Mouse (Mus musculus) limb, embryonic 14.5 days (tissue): ENCODE measurements around the gene Slc25a11. TPM values are rescaled to one million over a fixed set of nuclear protein-coding genes. Genes with fewer than 3 reads are reported as not detected.
A peak's percentile ranks its signal among the peaks of the same experiment; 100 is the strongest.

Source experiments
- ATAC-seq: fragments of 200-750 bp; cut with Nextera tagmentation; 2 replicates; pipeline ENCODE4 v1.8.0; 2017; ENCODE audit warnings: low read depth, moderate number of reproducible peaks, moderate TSS enrichment; ENCODE audit not compliant: low FRiP score
- DNase-seq: peaks from one replicate; pipeline ENCODE4 v3.0.0-alpha.2; 2015; ENCODE audit warnings: low spot score
- H3K27ac ChIP-seq: fragments of 300-500 bp; sonication (generic); replicated peaks from 2 replicates; pipeline ENCODE4 v1.5.1; 2014; ENCODE audit warnings: low read depth, mild to moderate bottlenecking, low read length, moderate library complexity, mixed read lengths
- H3K27me3 ChIP-seq: fragments of 300-500 bp; sonication (generic); 2 replicates; pipeline ENCODE4 v1.6.1; 2014; ENCODE audit warnings: low read length, mixed read lengths; ENCODE audit not compliant: control insufficient read depth, insufficient read depth
- H3K36me3 ChIP-seq: fragments of 300-500 bp; sonication (generic); 2 replicates; pipeline ENCODE4 v1.6.1; 2014; ENCODE audit warnings: mild to moderate bottlenecking, low read length, moderate library complexity, mixed read lengths; ENCODE audit not compliant: control insufficient read depth, insufficient read depth
- H3K4me1 ChIP-seq: fragments of 300-500 bp; sonication (generic); 2 replicates; pipeline ENCODE4 v1.6.1; 2014; ENCODE audit warnings: antibody characterized with exemption, low read length, mixed read lengths; ENCODE audit not compliant: control insufficient read depth, insufficient read depth
- H3K4me2 ChIP-seq: fragments of 300-500 bp; sonication (generic); replicated peaks from 2 replicates; pipeline ENCODE4 v1.6.1; 2014; ENCODE audit warnings: low read depth, mild to moderate bottlenecking, low read length, moderate library complexity; ENCODE audit not compliant: severe bottlenecking
- H3K4me3 ChIP-seq: fragments of 300-500 bp; sonication (generic); replicated peaks from 2 replicates; pipeline ENCODE4 v1.5.1; 2014; ENCODE audit warnings: low read length
- H3K9ac ChIP-seq: fragments of 300-500 bp; sonication (generic); 2 replicates; pipeline ENCODE4 v1.6.1; 2014; ENCODE audit warnings: mild to moderate bottlenecking, low read depth, low read length, moderate library complexity; ENCODE audit not compliant: severe bottlenecking
- H3K9me3 ChIP-seq: fragments of 300-500 bp; sonication (generic); 2 replicates; pipeline ENCODE4 v1.6.1; 2016; ENCODE audit warnings: low read length; ENCODE audit not compliant: control insufficient read depth
- POLR2A ChIP-seq: fragments of 200-500 bp; IDR thresholded peaks from 2 replicates; pipeline ENCODE4 v1.8.0; 2012; ENCODE audit warnings: inconsistent platforms, mild to moderate bottlenecking, moderate library complexity, borderline replicate concordance; ENCODE audit not compliant: insufficient read depth, insufficient read length; ENCODE audit errors: extremely low read depth
- WGBS: fragments of 180-500 bp; shearing (Covaris S2); extraction: QIAGEN DNeasy Blood & Tissue Kit; methylation state at CpG from one replicate; pipeline ENCODE4 v1.1.7; 2014; 5-methylcytosine and 5-hydroxymethylcytosine counted together
- polyA plus RNA-seq, 2 experiments: library from polyadenylated mRNA; depleted of rRNA in 1 of 2; stranded (reverse) in 1 of 2; unstranded in 1 of 2; fragments of >200 nt; fragmentation: Nextera tagmentation in 1 of 2; extraction: Ambion mirVana in 1 of 2; gene quantifications; 2 replicates each; pipeline versions ENCODE4 v1.2.1 to v1.2.3; 2012 to 2014

The Slc25a11 gene
- polyA plus RNA-seq, 2 experiments, result 134 to 163 TPM

DNA sequence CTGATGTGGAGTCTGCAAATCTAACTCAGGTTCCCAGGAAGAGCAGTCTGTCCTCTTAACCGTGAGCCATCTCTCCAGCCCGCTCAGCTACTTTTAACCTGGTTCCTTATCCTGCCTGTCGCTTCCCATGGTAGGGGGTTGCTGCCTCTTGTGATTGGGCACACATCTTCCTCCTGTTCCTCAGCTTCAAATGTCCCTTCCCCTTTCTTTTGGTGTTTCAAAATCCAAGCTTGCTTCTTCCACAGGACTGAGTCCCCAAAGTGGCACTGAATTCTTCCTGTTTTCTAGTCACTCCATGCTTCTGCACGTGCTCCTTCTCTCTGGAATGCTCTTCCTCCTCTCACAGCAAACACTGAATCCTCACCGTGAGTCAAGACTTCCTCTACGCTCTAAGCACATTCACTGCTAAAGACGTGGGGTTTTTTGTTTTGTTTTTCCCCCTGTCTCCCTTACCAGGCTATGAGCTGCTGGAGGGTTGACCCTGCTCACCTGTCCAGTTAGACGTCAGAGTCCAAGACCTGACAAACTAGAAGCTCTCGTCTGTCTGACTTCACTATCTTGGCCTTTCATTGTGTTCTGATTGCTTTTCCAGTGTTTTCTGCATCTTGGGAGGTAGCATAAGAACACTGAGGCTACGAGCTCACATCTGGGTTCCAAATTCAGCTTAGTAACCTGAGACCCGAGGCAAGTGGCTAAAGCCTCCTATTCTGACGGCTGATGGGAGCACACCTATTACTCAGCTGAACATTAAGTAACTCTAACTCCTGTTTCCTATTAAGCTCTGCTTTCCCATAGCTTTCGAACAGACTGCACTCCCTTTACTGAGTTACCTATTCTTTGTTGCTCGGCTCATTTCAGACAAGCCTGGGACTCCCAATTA, 20.2 kb upstream of the Slc25a11 start:
- WGBS, result 47% methylated on average over 14 of the region's 14 CpGs
- H3K4me3 ChIP-seq, result peak overlapping the region; percentile 65
- DNase-seq (no peak), ATAC-seq (no peak)
- peak overlapping the region; percentile 58 for H3K4me2 ChIP-seq
- H3K9ac ChIP-seq, result peak overlapping the region; percentile 55
- H3K4me1 ChIP-seq, result peaks cover 11% of the 10 kb centered on the region
- no peaks in the 10 kb centered on the region for H3K27me3 ChIP-seq
- peak overlapping the region; percentile 80 for H3K27ac ChIP-seq
- H3K36me3 ChIP-seq, result peaks cover 63% of the 10 kb centered on the region
- no peaks in the 10 kb centered on the region for H3K9me3 ChIP-seq
- no peak for TF ChIP-seq POLR2A

DNA sequence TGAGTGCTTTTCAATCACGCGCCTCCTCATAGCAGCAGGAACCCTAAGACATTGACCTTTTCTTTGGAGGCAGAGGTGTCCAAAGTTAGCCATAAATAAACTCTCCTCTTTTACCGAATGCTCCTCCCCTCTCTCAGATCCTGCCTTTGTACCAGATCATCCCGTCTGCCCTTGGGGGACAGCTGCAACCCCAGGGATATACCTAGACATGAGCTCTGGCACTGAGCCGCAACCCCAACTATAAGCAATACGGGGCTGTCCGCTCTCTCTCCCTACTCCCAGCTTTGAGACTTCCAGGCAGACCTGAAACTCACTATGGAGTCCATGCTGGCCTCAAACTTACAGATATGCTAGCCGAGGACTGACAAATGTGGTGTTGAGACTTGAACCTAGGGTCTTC, 19.4 kb upstream of the Slc25a11 start:
- no peak overlapping the region for H3K27ac ChIP-seq
- H3K9me3 ChIP-seq, result no peaks in the 10 kb centered on the region
- no peak for ATAC-seq
- no peak overlapping the region for H3K9ac ChIP-seq
- no peak for DNase-seq
- no peak overlapping the region for H3K4me3 ChIP-seq
- no peaks in the 10 kb centered on the region for H3K27me3 ChIP-seq
- H3K36me3 ChIP-seq, result peaks cover 63% of the 10 kb centered on the region
- WGBS, result 97% methylated on average over 8 of the region's 8 CpGs
- no peak for TF ChIP-seq POLR2A
- peaks cover 11% of the 10 kb centered on the region for H3K4me1 ChIP-seq
- H3K4me2 ChIP-seq, result no peak overlapping the region

- DNase-seq (no peak), ATAC-seq (no peak)
- Histone ChIP-seq H3K27ac (no peak overlapping the region), H3K27me3 (no peaks in the 10 kb centered on the region), H3K4me3 (no peak overlapping the region), H3K4me1 (peaks cover 9% of the 10 kb centered on the region), H3K9me3 (no peaks in the 10 kb centered on the region), H3K36me3 (peaks cover 64% of the 10 kb centered on the region), H3K4me2 (no peak overlapping the region), H3K9ac (no peak overlapping the region)
- no peak for TF ChIP-seq POLR2A
- 94% methylated on average over 9 of the region's 9 CpGs for WGBS
Observed at GRCm38 (mm10) chr11:70664741-70665140, 17.5 kb upstream of the Slc25a11 start.

GRCm38 (mm10) chr11:70663957-70664356, 16.7 kb upstream of the Slc25a11 start:
- Histone ChIP-seq H3K27me3 (no peaks in the 10 kb centered on the region), H3K9ac (no peak overlapping the region), H3K36me3 (peaks cover 64% of the 10 kb centered on the region), H3K4me2 (no peak overlapping the region), H3K4me1 (peaks cover 9% of the 10 kb centered on the region), H3K9me3 (no peaks in the 10 kb centered on the region), H3K27ac (no peak overlapping the region), H3K4me3 (no peak overlapping the region)
- WGBS, result 80% methylated on average over 6 of the region's 6 CpGs
- DNase-seq (no peak), ATAC-seq (no peak)
- no peak for TF ChIP-seq POLR2A

GRCm38 (mm10) chr11:70663101-70663500, 15.8 kb upstream of the Slc25a11 start:
- H3K4me2 ChIP-seq, result no peak overlapping the region
- ATAC-seq (no peak), DNase-seq (no peak)
- H3K4me3 ChIP-seq, result no peak overlapping the region
- no peak for TF ChIP-seq POLR2A
- H3K4me1 ChIP-seq, result peaks cover 9% of the 10 kb centered on the region
- no peaks in the 10 kb centered on the region for H3K9me3 ChIP-seq
- no peak overlapping the region for H3K27ac ChIP-seq
- WGBS, result 93% methylated on average over 8 of the region's 8 CpGs
- peaks cover 64% of the 10 kb centered on the region for H3K36me3 ChIP-seq
- no peak overlapping the region for H3K9ac ChIP-seq
- no peaks in the 10 kb centered on the region for H3K27me3 ChIP-seq
